Mouse (Mus musculus) erythroblast, embryonic 14.5 days (primary cell): ENCODE measurements around the gene Pdf.

ENCODE experiments used
- GATA1 ChIP-seq: IDR thresholded peaks from 2 replicates; pipeline ENCODE4 v1.6.1; 2012; ENCODE audit warnings: low read length, inconsistent platforms, mixed read lengths
- TAL1 ChIP-seq: IDR thresholded peaks from 3 replicates; pipeline ENCODE4 v1.6.1; 2012; ENCODE audit warnings: low read length, inconsistent platforms, mixed read lengths

GRCm38 (mm10) chr8:107095717-107096365 lies 47.4 kb upstream of the Pdf start:
- no peak for TF ChIP-seq GATA1
- no peak for TF ChIP-seq TAL1
